Mouse (Mus musculus) brain, embryonic 14.5 days (tissue): ENCODE measurements at regions not wholly inside any gene's neighbourhood (a gene's known extent, or its start where the extent isn't known, plus 50 kb on each side); places are given as distances from the start of the nearest gene placed in this dataset.

Source experiments
- CTCF ChIP-seq: fragments of 200-500 bp; IDR thresholded peaks from 2 replicates; pipeline ENCODE4 v1.5.1; 2012; ENCODE audit warnings: inconsistent platforms, mild to moderate bottlenecking, moderate library complexity, borderline replicate concordance; ENCODE audit not compliant: insufficient read depth, insufficient read length; ENCODE audit errors: extremely low read depth
- POLR2A ChIP-seq: fragments of 200-500 bp; IDR thresholded peaks from 2 replicates; pipeline ENCODE4 v1.6.1; 2012; ENCODE audit warnings: mild to moderate bottlenecking, inconsistent platforms, borderline replicate concordance; ENCODE audit not compliant: poor library complexity, insufficient read depth, insufficient read length, severe bottlenecking; ENCODE audit errors: extremely low read depth

- TF ChIP-seq CTCF = no peak
- no peak for TF ChIP-seq POLR2A
These were observed 669.4 kb downstream of the Dnah5 start for GRCm38 (mm10) chr15:28873001-28873400.
